Mouse (Mus musculus) layer of hippocampus, postnatal 25 days (tissue): ENCODE measurements around the gene Pga5. TPM values are rescaled to one million over a fixed set of nuclear protein-coding genes. Genes with fewer than 3 reads are reported as not detected.

ENCODE experiments used
- DNase-seq, 2 experiments: peaks; one replicate each; pipeline ENCODE4 v3.0.0; 2022; ENCODE audit warnings: mixed read lengths in 2 of 2, low spot score in 1 of 2; ENCODE audit errors: extremely low spot score in 1 of 2
- total RNA-seq, 2 experiments: library from RNA; stranded (reverse); gene quantifications; 2 replicates each; pipeline ENCODE4 v1.2.3; 2021

Pga5 gene
- total RNA-seq = not detected

DNA sequence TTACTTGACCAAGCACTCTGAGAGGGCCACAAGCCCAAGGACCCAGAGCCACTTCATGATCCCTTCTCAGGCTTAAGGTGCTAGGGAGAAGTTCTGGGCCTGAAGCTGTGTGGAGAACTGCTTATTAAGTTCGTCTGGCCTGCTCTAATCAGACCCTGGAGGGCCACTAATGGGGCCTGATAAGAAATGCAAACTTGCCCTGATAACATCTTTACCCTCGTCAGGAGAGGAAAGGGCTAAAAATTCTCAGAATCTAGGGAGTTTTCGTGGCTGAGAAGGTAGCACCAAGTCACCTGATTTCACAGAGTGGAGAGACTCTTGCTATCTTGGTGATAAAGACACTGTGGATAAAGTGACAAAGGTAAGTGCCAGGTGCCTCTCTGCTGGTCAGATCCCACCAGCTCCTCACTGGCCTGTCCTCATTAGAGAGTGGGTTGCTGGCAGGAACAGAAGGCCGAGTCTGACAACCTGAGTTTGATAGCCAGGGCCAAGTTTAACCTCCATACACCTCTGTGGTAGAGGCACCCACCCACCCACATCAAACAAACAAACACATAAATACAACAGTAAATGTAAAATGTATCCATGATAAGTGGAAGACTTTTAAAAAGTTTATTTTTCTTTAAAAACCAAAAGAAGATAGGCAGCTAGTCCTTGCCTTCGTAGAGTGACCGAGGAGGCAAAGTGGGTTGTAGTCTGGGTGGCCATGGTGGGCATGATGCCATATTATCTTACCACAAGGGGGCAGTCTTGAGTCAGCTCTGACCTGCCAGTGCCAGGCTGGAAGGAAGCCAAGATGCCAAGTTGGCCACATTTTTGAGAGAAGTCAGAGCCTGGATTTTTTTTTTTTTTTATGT, at the start of gene Pga5:
Pga5 (minus strand) TSS at position 157 of the 857 bp plus-strand sequence.
- peak; percentile 73 to 94 for DNase-seq

DNA sequence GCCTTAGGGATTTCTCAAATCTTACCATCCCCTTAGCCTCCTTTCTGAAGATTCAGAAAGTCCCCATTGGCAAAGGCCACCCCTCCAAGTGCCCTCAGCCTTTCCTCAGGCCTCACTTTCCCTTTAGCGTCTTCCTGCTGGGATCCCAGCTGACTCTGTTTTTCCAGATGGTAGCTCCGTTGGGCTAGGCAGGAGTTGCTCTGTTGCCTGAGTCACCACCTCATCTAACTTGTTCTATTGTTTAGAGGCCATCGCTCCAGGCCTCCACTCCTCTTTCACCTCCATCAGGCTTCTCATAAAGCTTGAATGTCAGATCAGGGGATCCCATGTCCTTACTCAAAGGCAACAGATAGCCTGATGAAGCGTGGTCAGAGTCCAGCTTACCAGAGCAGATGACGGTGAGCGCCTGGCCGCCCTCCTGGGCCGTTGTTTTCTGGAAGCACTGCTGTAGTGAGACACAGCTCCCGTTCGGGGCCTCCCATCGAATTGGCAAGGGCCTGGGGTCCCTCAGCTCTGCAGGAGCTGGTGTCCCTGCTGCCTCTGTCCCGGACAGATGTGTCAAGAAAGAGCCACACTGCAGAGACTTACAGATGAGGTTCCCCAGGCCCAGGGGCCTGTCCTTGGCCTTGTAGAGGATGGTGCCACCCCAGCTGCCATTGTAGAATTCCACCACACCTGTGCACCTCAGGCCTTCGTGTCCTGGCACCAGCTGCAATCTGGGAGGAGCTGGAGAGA, 46.9 kb upstream of the Pga5 start:
- no peak for DNase-seq

DNA sequence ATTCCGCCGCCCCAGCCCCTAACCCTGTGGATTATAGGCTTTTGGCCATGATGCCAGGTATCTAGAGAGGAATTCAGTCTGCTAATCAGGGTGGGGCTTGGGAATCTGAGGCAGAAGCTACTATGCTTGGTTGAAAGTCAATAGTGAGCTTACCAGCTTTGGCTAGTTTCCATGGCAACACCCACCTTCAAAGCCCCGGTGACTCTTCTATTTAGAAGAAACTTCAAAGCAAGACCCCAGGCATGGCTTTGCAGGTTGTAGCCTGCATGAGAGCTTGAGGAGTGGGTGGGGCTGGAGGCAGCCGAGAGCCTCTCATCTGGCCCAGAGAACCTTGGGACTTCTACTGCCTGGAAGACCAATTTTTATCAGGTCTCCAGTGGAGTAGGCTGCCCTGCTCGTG, 45.8 kb upstream of the Pga5 start:
- DNase-seq = no peak

DNA sequence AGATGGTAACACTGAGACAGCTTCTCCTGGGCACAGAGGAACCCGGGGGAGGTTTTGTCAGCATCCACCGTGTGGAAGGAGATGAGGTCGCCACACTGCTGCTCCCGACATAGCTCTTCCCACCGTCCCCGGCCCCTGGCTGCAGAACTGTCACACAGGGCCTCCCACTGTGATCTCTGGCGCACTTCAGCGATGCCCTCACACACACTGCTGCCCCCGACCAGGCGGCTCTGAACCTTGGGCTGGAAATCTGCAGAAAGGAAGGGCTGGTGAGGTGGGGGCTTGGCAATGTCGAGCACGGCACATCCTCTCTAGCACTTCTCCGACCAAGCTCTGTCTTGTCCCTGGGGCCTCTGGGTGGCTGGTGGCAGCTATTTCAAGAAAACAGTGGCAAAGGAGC, 45.2 kb upstream of the Pga5 start:
- no peak for DNase-seq

DNA sequence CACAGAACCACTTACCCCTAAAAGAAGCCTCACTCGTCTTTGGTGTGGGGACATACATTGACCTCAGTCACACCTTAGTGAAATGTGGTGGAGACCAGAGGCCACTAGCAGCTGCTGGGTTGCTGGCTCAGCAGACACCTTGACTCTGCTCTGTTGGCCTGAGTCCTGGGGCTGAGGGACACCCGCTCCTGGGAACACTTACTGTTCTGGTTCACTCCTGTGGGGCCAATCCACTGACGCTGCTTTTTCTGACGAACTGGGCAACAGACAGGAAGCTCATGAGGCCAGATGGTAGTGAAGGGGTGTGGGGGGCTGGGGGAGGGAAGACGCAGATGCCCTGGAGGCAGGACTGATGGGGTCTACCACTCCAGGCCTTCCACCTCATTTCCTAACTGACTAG, 43.2 kb upstream of the Pga5 start:
- DNase-seq = no peak

DNA sequence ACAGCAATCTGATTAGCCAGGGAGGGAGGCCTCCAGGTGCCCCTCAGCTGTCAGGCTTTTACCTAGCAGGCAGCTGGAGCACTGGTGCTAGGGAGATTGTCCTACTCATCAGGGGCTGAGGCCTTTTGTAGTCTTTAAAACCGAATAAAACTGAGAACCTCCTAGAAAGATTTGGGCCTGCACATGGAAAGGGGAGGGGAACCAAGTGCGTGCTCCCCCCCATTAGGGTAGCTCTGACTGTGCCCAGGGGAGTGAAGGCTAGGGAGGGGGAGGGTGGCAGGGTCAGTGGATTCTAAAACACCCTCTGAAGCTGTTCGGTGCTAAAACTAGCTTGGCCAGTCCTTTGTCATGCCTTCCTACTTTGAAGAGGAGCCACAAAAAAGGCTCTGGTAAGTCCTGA, 42.7 kb upstream of the Pga5 start:
- no peak for DNase-seq

DNA sequence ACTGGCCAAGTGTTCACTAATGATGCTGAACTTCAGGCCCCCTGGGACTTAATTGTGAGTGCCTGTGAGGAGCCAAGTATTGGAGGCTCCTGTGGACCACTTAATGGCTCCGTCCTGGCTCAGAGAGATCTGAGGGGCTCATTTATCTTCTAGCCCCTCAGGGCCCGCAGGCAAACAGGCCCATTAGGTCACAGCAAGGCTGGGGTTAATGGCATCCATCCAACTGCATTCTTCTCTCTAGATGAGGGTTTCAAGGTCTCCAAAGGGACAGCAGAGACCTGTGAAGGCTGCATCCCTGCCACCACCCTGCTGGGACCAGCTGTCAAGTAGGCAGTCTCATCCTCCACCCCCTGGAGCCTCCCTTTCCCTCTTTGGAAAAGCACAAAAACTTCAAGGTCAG, 41.9 kb upstream of the Pga5 start:
- no peak for DNase-seq

DNA sequence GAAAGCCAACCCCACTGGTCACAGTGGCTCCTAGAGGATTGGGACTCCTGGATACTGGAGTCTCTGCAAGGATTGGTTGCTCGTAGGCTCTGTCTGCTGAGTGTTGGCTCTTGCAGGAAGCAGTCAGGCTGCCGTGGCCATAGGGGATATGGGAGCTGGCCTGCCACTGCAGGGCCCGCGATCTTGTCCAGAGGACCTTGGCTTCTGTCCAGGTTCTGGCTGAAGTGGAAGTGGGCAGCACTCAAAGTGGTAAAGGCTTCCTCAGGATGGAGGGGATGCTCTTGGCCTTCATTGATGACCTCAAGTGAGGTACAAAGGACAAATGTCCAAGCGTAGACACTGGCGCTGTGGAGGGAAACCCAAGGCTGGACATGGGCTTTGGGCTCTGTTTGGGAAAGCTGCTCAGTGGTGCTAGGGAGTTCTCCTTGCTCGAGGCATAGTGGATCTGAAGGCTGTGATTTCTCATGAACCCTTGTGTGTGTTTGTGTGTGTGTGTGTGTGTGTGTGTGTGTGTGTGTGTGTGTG, 40.4 kb upstream of the Pga5 start:
- DNase-seq = no peak

DNA sequence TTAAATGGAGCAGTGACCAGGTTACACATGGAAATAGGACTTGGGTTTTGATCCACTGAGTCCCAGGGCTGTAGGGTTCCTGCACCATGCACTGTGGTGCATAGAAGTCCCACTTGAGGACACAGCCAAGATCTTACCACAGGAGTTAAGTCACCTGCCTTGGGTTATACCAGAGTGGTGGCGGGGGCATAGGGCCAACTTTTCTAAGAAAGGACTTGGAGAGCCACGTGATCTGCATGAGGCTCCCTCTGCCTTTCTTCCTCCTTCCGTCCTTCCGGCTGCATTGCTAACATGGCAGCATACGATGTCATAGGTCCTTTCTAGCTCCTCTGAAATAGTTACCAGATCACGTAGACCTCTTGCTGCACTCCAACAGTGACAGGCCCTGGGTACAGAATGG, 37.6 kb upstream of the Pga5 start:
- no peak for DNase-seq

DNA sequence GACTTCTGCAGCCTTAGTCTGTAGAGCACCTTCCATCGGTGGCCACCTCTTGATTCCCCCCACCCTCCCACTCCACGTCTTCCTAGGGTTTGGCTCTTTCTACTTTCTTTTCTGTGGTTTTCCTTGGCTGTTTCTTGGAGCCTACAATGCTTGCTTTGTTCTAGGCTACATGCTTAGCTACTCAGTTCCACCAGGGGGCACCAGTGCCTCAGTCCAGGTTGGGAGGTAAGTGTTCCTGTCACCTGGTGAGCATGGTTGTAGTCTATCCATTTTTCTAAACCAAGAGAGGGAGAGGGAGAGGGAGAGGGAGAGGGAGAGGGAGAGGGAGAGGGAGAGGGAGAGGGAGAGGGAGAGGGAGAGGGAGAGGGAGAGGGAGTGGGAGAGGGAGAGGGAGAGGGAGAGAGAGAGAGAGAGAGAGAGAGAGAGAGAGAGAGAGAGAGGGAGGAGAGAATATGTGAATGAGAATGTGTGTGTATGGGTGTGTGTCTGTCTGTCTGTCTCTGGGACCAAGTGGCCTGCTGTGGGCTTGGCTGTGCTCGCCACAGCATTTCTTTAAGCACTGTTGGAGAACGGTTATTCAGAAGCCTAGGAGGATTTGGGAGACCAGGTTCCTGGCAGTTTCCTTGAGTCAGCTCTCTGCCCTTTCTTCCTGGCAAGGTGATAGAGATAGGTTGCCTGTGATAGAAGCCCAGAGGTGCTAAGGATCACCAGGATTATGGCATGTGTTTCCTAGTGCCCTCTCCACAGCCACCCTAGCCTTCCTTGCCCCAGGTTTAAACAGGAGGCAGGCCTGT, 37.0 kb upstream of the Pga5 start:
- peak; percentile 67 to 88 for DNase-seq

DNA sequence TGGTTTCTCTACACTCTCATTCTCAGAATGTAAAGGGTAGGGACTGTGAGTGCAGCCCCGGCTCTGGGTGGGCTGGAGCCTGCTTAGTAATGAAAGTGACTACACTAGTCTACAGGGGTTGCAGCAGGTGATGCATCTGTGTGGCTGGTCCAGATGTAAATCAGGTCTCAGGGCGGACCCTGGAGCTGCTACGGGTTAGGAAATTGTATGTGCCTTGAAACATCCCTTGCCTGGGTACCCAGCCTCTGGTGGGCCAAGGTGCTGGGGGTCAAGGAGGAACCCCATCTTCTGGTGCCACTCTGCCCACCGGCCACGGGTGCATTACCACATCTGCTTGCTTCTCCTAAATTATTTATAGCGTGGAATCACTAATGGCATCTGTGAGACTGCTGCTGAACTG, 36.3 kb upstream of the Pga5 start:
- DNase-seq = no peak

DNA sequence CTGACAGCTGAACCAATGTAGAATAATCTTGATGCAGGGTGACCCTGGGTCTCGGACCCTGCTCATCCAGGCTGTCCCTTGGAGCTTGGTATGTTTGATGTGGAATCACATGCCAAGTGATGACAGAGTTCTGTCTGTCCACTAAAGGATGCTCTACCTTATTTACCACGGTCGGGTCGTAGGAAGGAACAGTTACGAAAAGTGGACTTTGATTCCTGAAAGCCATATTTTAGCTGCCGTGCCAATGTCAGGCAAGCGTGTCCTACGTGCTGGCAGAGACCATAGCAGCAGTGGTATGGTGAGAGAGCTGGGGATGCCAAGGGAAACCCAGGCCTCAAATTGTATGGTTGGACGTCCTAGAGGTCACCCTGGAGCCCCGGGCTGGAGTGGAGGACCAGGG, 35.7 kb upstream of the Pga5 start:
- DNase-seq = no peak

DNA sequence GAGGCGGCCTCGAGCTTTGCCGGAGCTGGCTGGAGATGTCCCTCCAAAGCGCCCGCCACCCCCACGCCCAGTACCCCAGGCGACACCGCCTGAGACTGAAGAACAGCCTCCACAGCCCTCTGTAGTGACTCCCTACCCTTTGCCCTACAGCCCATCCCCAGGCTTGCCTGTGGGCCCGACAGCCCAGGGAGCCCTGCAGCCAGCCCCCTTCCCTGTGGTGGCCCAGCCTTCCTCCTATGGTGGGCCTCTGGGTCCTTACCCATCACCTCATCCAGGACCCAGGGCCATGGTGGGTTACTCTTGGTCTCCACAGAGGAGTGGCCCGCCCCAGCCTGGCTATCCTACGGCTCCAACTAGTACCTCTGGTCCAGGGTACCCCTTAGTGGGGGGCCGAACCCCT, 34.8 kb upstream of the Pga5 start:
- no peak for DNase-seq

DNA sequence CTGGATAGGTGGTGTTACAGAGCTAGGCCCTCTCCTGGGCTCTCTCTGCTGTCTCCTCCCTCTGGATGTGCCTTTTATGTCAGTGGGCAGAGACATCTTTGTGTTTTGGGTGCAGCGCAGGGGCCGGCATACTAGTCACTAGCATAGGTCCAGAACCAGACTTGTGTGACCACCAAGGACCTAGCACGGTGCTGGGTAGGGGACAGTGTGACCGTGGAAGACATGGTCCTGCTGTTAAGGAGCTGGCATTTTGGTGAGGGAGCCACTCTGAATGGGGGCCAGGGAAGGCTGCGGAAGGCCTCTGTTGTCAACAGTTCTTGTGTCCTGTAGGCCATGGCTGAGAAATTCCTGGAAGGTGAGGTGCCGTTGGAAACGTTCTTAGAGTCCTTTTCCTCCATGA, 34.3 kb upstream of the Pga5 start:
- no peak for DNase-seq

DNA sequence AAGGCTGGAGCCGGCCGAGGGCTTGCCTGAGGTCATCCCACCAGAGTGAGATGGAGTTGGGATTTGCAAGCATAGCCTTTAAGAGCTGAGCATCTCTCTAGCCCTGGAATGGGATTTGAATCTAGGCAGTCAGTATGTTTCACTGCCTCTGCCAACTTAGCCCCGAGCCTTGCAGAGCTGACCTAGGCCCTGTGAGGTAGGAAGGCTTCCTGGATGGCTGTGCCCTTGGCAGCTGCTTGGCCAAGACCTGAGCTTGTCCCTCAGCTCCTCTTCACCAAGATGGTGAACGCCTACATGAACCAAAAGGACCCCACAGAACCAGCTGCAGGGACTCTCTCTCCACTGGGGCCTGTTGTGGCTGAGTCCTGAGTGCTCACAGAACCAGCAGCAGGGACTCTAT, 32.9 kb upstream of the Pga5 start:
- no peak for DNase-seq

DNA sequence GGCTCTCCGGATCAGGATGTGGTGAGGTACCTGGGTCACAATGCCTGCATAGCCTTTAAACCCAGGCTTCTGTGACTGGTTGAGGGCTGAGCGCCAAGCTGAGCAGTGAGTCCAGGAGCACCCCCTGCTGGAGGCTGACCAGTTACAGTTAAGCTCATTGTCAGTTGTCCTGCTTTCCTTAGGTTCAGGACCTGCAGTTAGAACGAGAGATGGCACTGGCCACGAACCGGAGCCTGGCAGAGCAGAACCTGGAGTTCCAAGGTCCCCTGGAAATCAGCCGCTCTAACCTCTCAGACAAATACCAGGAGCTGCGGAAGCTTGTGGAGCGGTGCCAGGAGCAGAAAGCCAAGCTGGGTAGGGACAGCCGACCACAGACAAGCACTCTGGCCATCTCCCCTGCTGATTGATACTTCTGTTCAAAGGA, 32.2 kb upstream of the Pga5 start:
- peak; percentile 50 to 75 for DNase-seq

DNA sequence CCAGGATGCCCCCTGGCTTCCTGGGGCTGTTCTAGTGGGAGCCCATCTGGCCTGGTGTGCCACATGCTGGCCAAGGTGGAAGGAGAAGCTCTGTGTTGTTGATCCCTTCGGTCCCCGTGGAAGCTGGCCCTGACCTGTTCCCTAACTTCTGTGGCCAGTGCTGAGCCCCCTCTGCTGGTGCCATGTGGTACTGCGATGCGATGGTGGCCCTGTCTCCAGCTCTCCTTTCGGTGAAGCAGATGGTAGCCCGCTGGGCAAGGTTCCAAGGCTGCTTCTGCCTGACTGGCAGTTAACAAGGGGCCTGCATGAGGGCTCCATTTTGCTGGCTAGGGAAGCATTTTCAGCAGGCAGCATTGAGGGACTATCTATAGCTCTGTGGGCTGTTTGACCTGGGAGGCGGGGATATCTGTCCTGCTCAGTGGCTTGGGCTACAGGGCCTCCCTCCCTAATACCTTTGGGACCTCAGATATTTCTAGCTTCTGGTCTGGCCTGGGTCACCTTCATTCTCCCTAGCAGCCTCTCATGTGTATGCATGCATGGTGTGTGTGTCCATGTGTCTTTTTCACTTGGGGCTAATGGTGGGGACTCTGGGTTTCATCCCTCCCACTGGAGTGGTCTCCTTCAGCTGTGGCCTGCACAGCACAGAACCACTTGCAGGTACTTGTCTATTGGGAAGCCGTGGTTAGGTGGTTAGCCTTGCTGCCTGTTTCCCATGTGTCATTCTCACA, 31.7 kb upstream of the Pga5 start:
- peak; percentile 99 to 100 for DNase-seq

DNA sequence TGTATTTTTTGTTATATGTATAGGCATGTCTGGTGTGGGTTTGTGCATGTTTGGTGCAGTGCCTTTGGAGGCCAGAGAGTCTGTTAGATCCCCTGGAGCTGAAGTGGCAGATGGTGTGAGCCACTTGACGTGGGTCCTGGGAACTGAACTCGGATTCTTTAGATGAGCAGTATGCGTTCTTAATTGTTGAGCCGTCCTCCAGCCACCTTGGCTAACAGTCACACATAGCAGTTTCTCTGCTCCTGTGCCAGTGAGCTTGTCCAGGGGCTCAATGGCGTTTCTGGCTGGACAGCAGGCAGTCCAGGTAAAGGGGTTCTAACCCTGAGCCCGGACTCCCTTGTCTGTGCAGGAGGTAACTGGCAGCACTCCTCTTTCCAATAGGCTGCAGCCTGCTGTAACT, 31.0 kb upstream of the Pga5 start:
- no peak for DNase-seq

DNA sequence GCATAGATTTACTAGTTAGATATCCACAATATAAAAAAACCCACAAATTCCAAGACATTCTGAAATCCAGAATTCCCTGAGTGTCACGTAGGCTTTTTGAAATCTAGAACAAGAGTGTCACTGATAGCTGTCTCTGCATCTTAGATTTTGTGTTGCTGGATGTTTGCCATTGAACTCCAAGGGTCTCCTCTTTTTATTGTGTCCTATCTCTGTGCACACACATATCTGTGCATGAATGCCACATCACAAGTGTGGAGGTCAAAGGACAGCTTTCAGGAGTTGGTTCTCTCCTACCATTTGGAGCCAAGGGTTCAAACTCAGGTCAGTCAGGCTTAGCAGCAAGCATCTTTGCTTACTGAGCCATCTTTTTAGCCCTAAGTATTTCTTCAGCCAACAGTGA, 30.0 kb upstream of the Pga5 start:
- DNase-seq = no peak
